Mouse (Mus musculus) stomach, postnatal 0 days (tissue): ENCODE results near the gene Fam170b. TPM values are rescaled to one million over a fixed set of nuclear protein-coding genes. Genes with fewer than 3 reads are reported as not detected.

Source experiments
- ATAC-seq: fragments of 200-750 bp; cut with Nextera tagmentation; 2 replicates; pipeline ENCODE4 v1.8.0; 2017; ENCODE audit not compliant: low FRiP score, low TSS enrichment
- DNase-seq: peaks from one replicate; pipeline ENCODE4 v3.0.0-alpha.2; 2016; ENCODE audit warnings: low spot score
- H3K27ac ChIP-seq: fragments of 300-500 bp; sonication (generic); replicated peaks from 2 replicates; pipeline ENCODE4 v1.5.1; 2014; ENCODE audit warnings: mild to moderate bottlenecking, control low read depth
- H3K27me3 ChIP-seq: fragments of 300-500 bp; sonication (generic); 2 replicates; pipeline ENCODE4 v1.6.1; 2014; ENCODE audit warnings: low read length; ENCODE audit not compliant: control insufficient read depth, insufficient read depth
- H3K36me3 ChIP-seq: fragments of 300-500 bp; sonication (generic); 2 replicates; pipeline ENCODE4 v1.6.1; 2014; ENCODE audit warnings: low read length, mixed read lengths; ENCODE audit not compliant: control insufficient read depth, insufficient read depth
- H3K4me1 ChIP-seq: fragments of 300-500 bp; sonication (generic); replicated peaks from 2 replicates; pipeline ENCODE4 v1.6.1; 2014; ENCODE audit warnings: antibody characterized with exemption; ENCODE audit not compliant: control insufficient read depth, insufficient read depth
- H3K4me2 ChIP-seq: fragments of 300-500 bp; sonication (generic); replicated peaks from 2 replicates; pipeline ENCODE4 v1.6.1; 2014; ENCODE audit warnings: low read depth, mild to moderate bottlenecking, control low read depth, moderate library complexity
- H3K4me3 ChIP-seq: fragments of 300-500 bp; sonication (generic); 2 replicates; pipeline ENCODE4 v1.5.1; 2014; ENCODE audit warnings: low read depth, low read length, control low read depth
- H3K9ac ChIP-seq: fragments of 300-500 bp; sonication (generic); 2 replicates; pipeline ENCODE4 v1.6.1; 2014; ENCODE audit warnings: mild to moderate bottlenecking, low read length, control low read depth, mixed read lengths
- H3K9me3 ChIP-seq: fragments of 300-500 bp; sonication (generic); 2 replicates; pipeline ENCODE4 v1.6.1; 2016; ENCODE audit warnings: low read length; ENCODE audit not compliant: control insufficient read depth
- CTCF ChIP-seq: IDR thresholded peaks from 2 replicates; pipeline ENCODE4 v1.5.1; 2016; ENCODE audit warnings: antibody characterized with exemption, low read depth, mild to moderate bottlenecking, moderate library complexity
- EP300 ChIP-seq: optimal IDR thresholded peaks from 2 replicates; pipeline ENCODE3; 2016; ENCODE audit warnings: antibody characterized with exemption
- WGBS: fragments of 180-500 bp; shearing (Covaris S2); extraction: QIAGEN DNeasy Blood & Tissue Kit; methylation state at CpG from one replicate; pipeline ENCODE4 v1.1.7; 2014; 5-methylcytosine and 5-hydroxymethylcytosine counted together
- polyA plus RNA-seq: library from polyadenylated mRNA; unstranded; fragments of >200 nt; fragmentation: Nextera tagmentation; extraction: Ambion mirVana; gene quantifications from 2 replicates; pipeline ENCODE4 v1.2.1, GENCODE M21; 2015

Fam170b gene
- polyA plus RNA-seq, 1 experiment from 2014 or later = not detected

GRCm38 (mm10) chr14:32823861-32824260 lies 9.9 kb upstream of the Fam170b start:
- Histone ChIP-seq H3K4me2 (no peak overlapping the region), H3K4me3 (no peak overlapping the region), H3K9me3 (no peaks in the 10 kb centered on the region), H3K27me3 (no peaks in the 10 kb centered on the region), H3K4me1 (peaks cover 6% of the 10 kb centered on the region), H3K27ac (no peak overlapping the region), H3K9ac (no peak overlapping the region), H3K36me3 (no peaks in the 10 kb centered on the region)
- WGBS = 66% methylated on average over 3 of the region's 3 CpGs
- TF ChIP-seq CTCF = no peak
- no peak for TF ChIP-seq EP300
- no peak for DNase-seq
- no peak for ATAC-seq

- Histone ChIP-seq H3K9ac (no peak overlapping the region), H3K4me1 (peaks cover 6% of the 10 kb centered on the region), H3K27ac (no peak overlapping the region), H3K4me2 (no peak overlapping the region), H3K9me3 (no peaks in the 10 kb centered on the region), H3K27me3 (no peaks in the 10 kb centered on the region), H3K36me3 (no peaks in the 10 kb centered on the region), H3K4me3 (no peak overlapping the region)
- WGBS = 55% methylated on average over 14 of the region's 14 CpGs
- TF ChIP-seq EP300 (no peak), CTCF (no peak)
- DNase-seq (no peak), ATAC-seq (no peak)
Measured at GRCm38 (mm10) chr14:32824267-32825150, 9.3 kb upstream of the Fam170b start.

- Histone ChIP-seq H3K4me1 (peaks cover 6% of the 10 kb centered on the region), H3K9ac (no peak overlapping the region), H3K9me3 (no peaks in the 10 kb centered on the region), H3K27ac (0 out of 2 replicates have a peak overlapping the region, but pooled peaks have one; percentile 45), H3K4me2 (0 out of 2 replicates have a peak overlapping the region, but pooled peaks have one; percentile 14), H3K36me3 (no peaks in the 10 kb centered on the region), H3K4me3 (no peak overlapping the region), H3K27me3 (no peaks in the 10 kb centered on the region)
- WGBS = 9% methylated on average over 11 of the region's 11 CpGs
- TF ChIP-seq EP300 = no peak
- TF ChIP-seq CTCF = no peak
- DNase-seq (peak; percentile 60), ATAC-seq (peak; percentile 75)
Measured at GRCm38 (mm10) chr14:32825426-32826032, 8.2 kb upstream of the Fam170b start.

GRCm38 (mm10) chr14:32827165-32827564 lies 6.6 kb upstream of the Fam170b start:
- peaks cover 6% of the 10 kb centered on the region for H3K4me1 ChIP-seq
- H3K9me3 ChIP-seq = no peaks in the 10 kb centered on the region
- no peaks in the 10 kb centered on the region for H3K27me3 ChIP-seq
- DNase-seq (no peak), ATAC-seq (peak; percentile 51; the same call in 1 of the 2 replicates)
- no peak overlapping the region for H3K4me3 ChIP-seq
- no peak overlapping the region for H3K4me2 ChIP-seq
- H3K36me3 ChIP-seq = no peaks in the 10 kb centered on the region
- no peak for TF ChIP-seq CTCF
- TF ChIP-seq EP300 = no peak
- H3K27ac ChIP-seq = peak overlapping the region; percentile 75
- no peak overlapping the region for H3K9ac ChIP-seq
- WGBS = 29% methylated on average over 4 of the region's 4 CpGs

- Histone ChIP-seq H3K27ac (peak overlapping the region; percentile 75), H3K9me3 (no peaks in the 10 kb centered on the region), H3K36me3 (no peaks in the 10 kb centered on the region), H3K27me3 (no peaks in the 10 kb centered on the region), H3K4me3 (no peak overlapping the region), H3K4me2 (no peak overlapping the region), H3K9ac (no peak overlapping the region), H3K4me1 (peaks cover 6% of the 10 kb centered on the region)
- WGBS = 32% methylated on average over 6 of the region's 6 CpGs
- TF ChIP-seq EP300 (no peak), CTCF (peak; percentile 32)
- DNase-seq = no peak
- peak; percentile 28; the same call in 1 of the 2 replicates for ATAC-seq
Measured at GRCm38 (mm10) chr14:32827994-32828650, 5.6 kb upstream of the Fam170b start.
